Mouse (Mus musculus) midbrain, embryonic 15.5 days (tissue): ENCODE measurements around the gene Dhx58. TPM values are rescaled to one million over a fixed set of nuclear protein-coding genes. Genes with fewer than 3 reads are reported as not detected.
"Not testable (repeated sequence)": the region's sequence is repeated elsewhere in the genome, so short reads cannot be mapped to it uniquely, and the experiment has no call there.

Experiments
- ATAC-seq: fragments of 200-750 bp; cut with Nextera tagmentation; replicated peaks from 2 replicates; pipeline ENCODE4 v1.8.0; 2017; ENCODE audit warnings: moderate TSS enrichment
- H3K27ac ChIP-seq: fragments of 300-500 bp; sonication (generic); 2 replicates; pipeline ENCODE4 v1.5.1; 2015; ENCODE audit warnings: mild to moderate bottlenecking, inconsistent platforms
- H3K27me3 ChIP-seq: fragments of 300-500 bp; sonication (generic); replicated peaks from 2 replicates; pipeline ENCODE4 v1.6.1; 2015; ENCODE audit warnings: inconsistent platforms
- H3K36me3 ChIP-seq: fragments of 300-500 bp; sonication (generic); replicated peaks from 2 replicates; pipeline ENCODE4 v1.6.1; 2015; ENCODE audit warnings: inconsistent platforms
- H3K4me1 ChIP-seq: fragments of 300-500 bp; sonication (generic); 2 replicates; pipeline ENCODE4 v1.6.1; 2015; ENCODE audit warnings: inconsistent platforms
- H3K4me2 ChIP-seq: fragments of 300-500 bp; sonication (generic); 2 replicates; pipeline ENCODE4 v1.6.1; 2015; ENCODE audit warnings: inconsistent platforms, mild to moderate bottlenecking, moderate library complexity
- H3K4me3 ChIP-seq: fragments of 300-500 bp; sonication (generic); 2 replicates; pipeline ENCODE4 v1.5.1; 2015; ENCODE audit warnings: mild to moderate bottlenecking, inconsistent platforms
- H3K9ac ChIP-seq: fragments of 300-500 bp; sonication (generic); 2 replicates; pipeline ENCODE4 v1.6.1; 2015; ENCODE audit warnings: mild to moderate bottlenecking, inconsistent platforms
- H3K9me3 ChIP-seq: fragments of 300-500 bp; sonication (generic); 2 replicates; pipeline ENCODE4 v1.6.1; 2016; ENCODE audit warnings: inconsistent platforms
- WGBS: fragments of 180-500 bp; shearing (Covaris S2); methylation state at CpG from one replicate; pipeline ENCODE4 v1.1.7; 2015; ENCODE audit warnings: mixed read lengths; 5-methylcytosine and 5-hydroxymethylcytosine counted together
- polyA plus RNA-seq: library from polyadenylated mRNA; unstranded; fragments of >200 nt; fragmentation: Nextera tagmentation; extraction: Ambion mirVana; gene quantifications from 2 replicates; pipeline ENCODE4 v1.2.1, GENCODE M21; 2015

Gene Dhx58
- polyA plus RNA-seq, 1 experiment from 2014 or later = 3.5 TPM

DNA sequence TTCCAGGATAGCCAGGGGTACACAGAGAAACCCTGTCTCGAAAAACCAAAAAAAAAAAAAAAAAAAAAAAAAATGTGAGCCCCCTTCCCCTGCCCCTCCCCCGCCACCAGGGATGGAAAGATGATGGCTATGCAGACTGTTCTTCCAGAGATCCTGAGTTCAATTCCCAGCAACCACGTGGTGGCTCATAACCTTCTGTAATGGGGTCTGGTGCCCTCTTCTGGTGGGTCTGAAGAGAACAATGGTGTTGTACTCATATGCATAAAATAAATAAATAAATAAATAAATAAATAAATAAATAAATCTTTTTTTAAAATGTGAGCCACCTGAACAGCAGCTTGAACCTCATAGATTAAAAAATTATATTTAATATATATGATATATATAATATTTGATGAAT lies 48.5 kb downstream of the Dhx58 start:
- not testable (repeated sequence) for H3K27me3 ChIP-seq, H3K9ac ChIP-seq, H3K9me3 ChIP-seq, H3K36me3 ChIP-seq, H3K27ac ChIP-seq, H3K4me2 ChIP-seq, H3K4me1 ChIP-seq, ATAC-seq, H3K4me3 ChIP-seq
- WGBS = 80% methylated on average over 3 of the region's 3 CpGs

GRCm38 (mm10) chr11:100651748-100652147 lies 52.3 kb downstream of the Dhx58 start:
- ATAC-seq = no peak
- H3K27ac ChIP-seq = no peak overlapping the region
- H3K4me1 ChIP-seq = peaks cover 6% of the 10 kb centered on the region; the same call in 1 of the 2 replicates
- WGBS = 10% methylated on average over 3 of the region's 3 CpGs
- H3K36me3 ChIP-seq = no peaks in the 10 kb centered on the region
- peaks cover 17% of the 10 kb centered on the region for H3K27me3 ChIP-seq
- H3K4me2 ChIP-seq = no peak overlapping the region
- H3K9ac ChIP-seq = no peak overlapping the region
- no peaks in the 10 kb centered on the region for H3K9me3 ChIP-seq
- no peak overlapping the region for H3K4me3 ChIP-seq

DNA sequence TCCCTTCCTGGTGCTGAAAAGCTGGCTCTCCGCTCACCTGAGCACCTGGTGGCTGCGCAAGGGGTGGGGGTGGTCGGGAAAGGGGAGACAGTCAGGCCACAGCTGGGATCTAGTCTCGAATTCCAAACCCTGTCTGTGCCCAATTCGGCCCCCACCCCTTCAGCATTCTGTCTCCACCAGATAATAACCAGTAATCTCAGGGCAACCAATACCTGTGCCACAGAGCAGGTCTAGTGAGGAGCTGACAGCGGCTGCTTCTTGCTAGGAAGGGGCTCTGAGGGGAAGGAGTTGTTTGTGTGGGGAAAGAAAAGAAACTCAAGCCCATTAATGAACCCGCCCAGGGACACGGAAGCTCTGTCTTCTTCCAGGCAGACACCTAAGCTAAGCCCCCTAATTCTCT lies 52.9 kb downstream of the Dhx58 start:
- Histone ChIP-seq H3K36me3 (no peaks in the 10 kb centered on the region), H3K9ac (no peak overlapping the region), H3K4me1 (peaks cover under 1% of the 10 kb centered on the region; the same call in 1 of the 2 replicates), H3K4me2 (no peak overlapping the region), H3K27ac (no peak overlapping the region), H3K9me3 (no peaks in the 10 kb centered on the region), H3K27me3 (peaks cover 17% of the 10 kb centered on the region), H3K4me3 (no peak overlapping the region)
- WGBS = 22% methylated on average over 8 of the region's 8 CpGs
- ATAC-seq = no peak

- no peak overlapping the region for H3K4me2 ChIP-seq
- H3K9me3 ChIP-seq = no peaks in the 10 kb centered on the region
- no peak overlapping the region for H3K27ac ChIP-seq
- WGBS = 91% methylated on average over 8 of the region's 8 CpGs
- no peaks in the 10 kb centered on the region for H3K36me3 ChIP-seq
- no peaks in the 10 kb centered on the region for H3K4me1 ChIP-seq
- no peak overlapping the region for H3K4me3 ChIP-seq
- peaks cover 17% of the 10 kb centered on the region for H3K27me3 ChIP-seq
- no peak overlapping the region for H3K9ac ChIP-seq
- ATAC-seq = no peak
Measured at GRCm38 (mm10) chr11:100648405-100648804, 55.7 kb downstream of the Dhx58 start.

DNA sequence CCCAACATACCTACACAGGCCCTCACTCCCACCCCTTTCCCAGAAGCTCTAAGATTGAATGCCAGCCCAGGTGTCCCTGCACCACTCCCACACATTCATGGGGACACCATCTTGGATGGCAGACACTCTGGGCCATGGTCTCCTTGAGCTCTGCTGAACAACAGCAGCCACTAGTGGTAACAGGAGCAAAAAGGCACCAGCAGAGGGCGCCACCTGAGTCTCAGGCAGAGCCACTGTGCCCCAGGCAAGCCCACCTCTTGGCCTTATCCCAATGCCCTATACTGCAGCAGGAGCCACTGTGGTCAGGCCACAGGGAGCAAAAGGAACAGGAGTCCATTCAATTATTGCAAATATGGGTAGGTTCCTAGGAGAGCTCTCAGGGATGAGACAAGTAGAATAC lies 57.8 kb downstream of the Dhx58 start:
- H3K4me3 ChIP-seq = no peak overlapping the region
- H3K4me2 ChIP-seq = no peak overlapping the region
- H3K27ac ChIP-seq = no peak overlapping the region
- peaks cover 16% of the 10 kb centered on the region for H3K27me3 ChIP-seq
- H3K9ac ChIP-seq = no peak overlapping the region
- WGBS = 16% methylated on average over 1 of the region's 1 CpGs
- H3K9me3 ChIP-seq = no peaks in the 10 kb centered on the region
- H3K4me1 ChIP-seq = no peaks in the 10 kb centered on the region
- no peaks in the 10 kb centered on the region for H3K36me3 ChIP-seq
- ATAC-seq = no peak

Other genes with a start within 250 kb of the Dhx58 start
- 12.4 and 12.8 TPM in 2 replicates for gene Klhl11, start 231.5 kb downstream of the Dhx58 start, polyA plus RNA-seq
- 225 and 227 TPM in 2 replicates for gene Acly, start 176.3 kb downstream of the Dhx58 start, polyA plus RNA-seq
- gene Ttc25, start 158.7 kb downstream of the Dhx58 start, polyA plus RNA-seq = 1.8 and 2.4 TPM in 2 replicates
- gene Cnp, start 129.4 kb downstream of the Dhx58 start, polyA plus RNA-seq = 38.3 and 40.0 TPM in 2 replicates
- 111 and 115 TPM in 2 replicates for gene Nkiras2, start 85.0 kb downstream of the Dhx58 start, polyA plus RNA-seq
- 298 and 326 TPM in 2 replicates for gene Dnajc7, start 84.1 kb downstream of the Dhx58 start, polyA plus RNA-seq
- gene Zfp385c, start 11.8 kb downstream of the Dhx58 start, polyA plus RNA-seq = 0.70 and 0.99 TPM in 2 replicates
- 67.2 and 70.2 TPM in 2 replicates for gene Kat2a, start 8.2 kb upstream of the Dhx58 start, polyA plus RNA-seq
- not detected in 2 replicates for gene Hspb9, start 9.6 kb upstream of the Dhx58 start, polyA plus RNA-seq
- gene Rab5c, start 33.9 kb upstream of the Dhx58 start, polyA plus RNA-seq = 39.3 and 40.9 TPM in 2 replicates
- gene Kcnh4, start 55.7 kb upstream of the Dhx58 start, polyA plus RNA-seq = 10.9 and 13.6 TPM in 2 replicates
- 2.3 and 3.3 TPM in 2 replicates for gene Hcrt, start 58.7 kb upstream of the Dhx58 start, polyA plus RNA-seq
- 5.7 and 6.4 TPM in 2 replicates for gene Ghdc, start 66.7 kb upstream of the Dhx58 start, polyA plus RNA-seq
- 20.4 and 20.5 TPM in 2 replicates for gene Stat5b, start 146.5 kb upstream of the Dhx58 start, polyA plus RNA-seq
- gene Stat5a, start 155.1 kb upstream of the Dhx58 start, polyA plus RNA-seq = 1.7 and 2.3 TPM in 2 replicates
- 35.8 and 37.9 TPM in 2 replicates for gene Stat3, start 235.3 kb upstream of the Dhx58 start, polyA plus RNA-seq